Mouse (Mus musculus) layer of hippocampus, adult 8-10 months (tissue): Measurements from ENCODE around the gene Hrh1. TPM values are rescaled to one million over a fixed set of nuclear protein-coding genes. Genes with fewer than 3 reads are reported as not detected.
A peak's percentile ranks its signal among the peaks of the same experiment; 100 is the strongest.

Experiments used
- DNase-seq, 2 experiments: peaks; one replicate each; pipeline ENCODE4 v3.0.0; 2022; ENCODE audit warnings: low spot score in 2 of 2
- total RNA-seq, 4 experiments: library from RNA; stranded (reverse); gene quantifications; 2 replicates each; pipeline ENCODE4 v1.2.4; 2022

The Hrh1 gene
- total RNA-seq, 4 experiments from 2014 or later, result 7.7 to 8.4 (median 8.1) TPM

DNA sequence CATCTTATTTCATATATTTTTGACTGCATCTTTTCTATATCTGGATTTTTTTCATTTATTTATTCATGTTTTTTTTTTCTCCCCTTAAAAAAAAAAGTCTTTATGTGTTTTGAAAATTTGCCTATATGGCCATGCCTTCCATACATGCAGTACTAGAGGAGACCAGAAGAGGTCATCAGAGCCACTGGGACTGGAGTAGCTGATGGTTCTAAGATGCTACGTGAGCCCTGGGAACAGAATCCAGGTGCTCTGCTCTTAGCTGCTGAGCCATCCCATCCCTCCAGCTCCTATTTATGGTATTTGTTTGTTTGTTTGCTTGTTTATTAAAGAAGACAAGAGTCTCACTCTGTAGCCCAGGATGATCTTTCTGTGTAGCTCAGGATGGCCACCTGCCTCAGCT is 8.9 kb downstream of the Hrh1 start:
- no peak for DNase-seq

DNA sequence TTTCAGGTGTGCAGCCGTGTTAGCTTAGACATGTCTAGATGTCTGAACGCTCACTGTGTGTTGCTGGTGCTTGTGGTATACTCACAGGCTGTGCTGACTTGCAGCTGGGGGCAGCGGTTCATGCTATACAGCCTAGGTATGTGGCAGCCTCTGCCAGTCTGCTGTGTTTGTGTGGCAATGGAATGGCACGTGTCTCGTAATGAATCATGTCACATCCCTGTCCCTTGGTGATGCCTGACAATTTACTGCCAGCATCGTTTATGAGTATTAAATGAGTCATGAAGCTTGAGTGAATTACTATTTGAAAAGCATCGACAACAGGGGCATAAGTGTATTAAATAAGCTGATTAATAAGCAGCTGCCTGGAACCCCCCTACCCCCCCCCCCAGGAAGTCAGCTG is 9.3 kb downstream of the Hrh1 start:
- no peak for DNase-seq

DNA sequence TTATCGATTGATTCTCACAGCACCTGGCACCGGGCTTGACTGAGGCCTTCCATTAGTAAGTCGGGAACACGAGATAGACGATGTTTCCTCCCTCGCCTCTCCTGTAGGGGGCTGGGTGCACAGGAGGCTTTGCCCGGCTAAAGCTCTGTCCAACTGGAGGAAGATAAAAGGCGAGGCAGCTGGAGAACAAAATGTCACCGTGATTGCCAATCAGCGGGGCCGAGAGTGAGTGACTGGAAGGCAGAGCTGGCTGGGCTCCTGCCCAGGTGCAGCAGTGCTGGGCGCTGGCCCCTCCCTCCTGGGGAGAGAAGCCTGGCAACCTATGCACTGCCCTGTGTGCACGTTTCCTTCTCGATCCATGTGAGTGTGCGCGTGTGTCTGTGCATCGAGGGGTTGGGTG is 10.5 kb downstream of the Hrh1 start:
- DNase-seq, result no peak

DNA sequence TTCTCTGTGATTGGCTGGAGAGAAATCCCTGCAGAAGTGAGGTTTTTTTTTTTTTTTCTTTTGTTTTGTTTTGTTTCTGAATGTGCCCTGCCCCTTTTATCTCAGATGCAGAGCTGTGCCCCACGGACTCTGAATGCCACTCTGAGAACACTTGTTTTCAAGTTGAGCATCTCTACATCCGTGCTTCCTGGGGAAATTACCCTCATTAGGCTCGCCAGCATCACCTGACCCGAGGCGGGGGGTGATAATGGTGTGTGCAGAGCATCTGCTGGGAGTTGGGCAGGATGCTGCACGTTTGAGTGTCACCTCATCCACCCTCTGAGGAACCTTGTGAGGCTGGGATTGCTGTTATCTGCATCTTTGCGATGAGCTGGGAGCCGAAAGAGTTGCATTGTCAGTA is 14.2 kb downstream of the Hrh1 start:
- DNase-seq, result no peak

DNA sequence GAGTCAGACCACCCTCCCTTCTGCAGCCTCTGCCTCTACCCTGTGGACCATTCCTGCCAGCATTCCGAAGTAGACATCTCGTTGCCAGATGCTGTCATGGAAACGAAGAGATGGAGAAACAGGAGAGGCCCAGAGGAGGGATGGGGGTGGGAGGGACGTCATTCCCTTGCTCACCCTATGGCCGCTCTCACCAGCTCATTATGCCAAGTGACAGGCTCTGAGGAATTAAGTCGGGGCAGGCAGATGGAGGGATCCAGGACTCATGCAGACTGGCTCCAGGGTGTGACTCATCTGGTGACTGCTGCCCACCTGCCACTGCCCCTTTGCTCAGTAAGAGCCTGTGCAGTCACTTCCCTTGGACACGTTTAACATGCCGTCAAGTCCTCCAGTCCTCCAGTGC is 16.8 kb downstream of the Hrh1 start:
- DNase-seq, result no peak

DNA sequence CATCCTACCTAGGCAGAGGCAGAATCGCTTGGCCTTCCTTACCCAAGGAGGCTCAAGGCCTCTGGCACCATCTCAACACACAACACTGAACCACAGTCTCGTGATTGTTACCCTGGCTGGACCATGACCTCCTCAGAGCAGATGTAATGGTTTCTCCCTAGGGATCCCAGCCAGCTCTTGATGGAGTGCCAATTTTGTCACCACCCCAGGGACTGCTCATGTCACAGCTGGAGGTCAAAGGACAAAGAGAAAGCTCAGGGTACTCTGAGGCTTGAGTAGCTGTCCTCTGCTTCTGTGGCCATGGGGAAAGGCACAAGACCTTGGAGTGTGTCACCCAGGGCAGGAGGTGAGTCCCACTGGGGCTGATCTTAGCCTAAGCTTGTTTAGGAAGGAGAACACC is 20.3 kb downstream of the Hrh1 start:
- DNase-seq, result no peak

DNA sequence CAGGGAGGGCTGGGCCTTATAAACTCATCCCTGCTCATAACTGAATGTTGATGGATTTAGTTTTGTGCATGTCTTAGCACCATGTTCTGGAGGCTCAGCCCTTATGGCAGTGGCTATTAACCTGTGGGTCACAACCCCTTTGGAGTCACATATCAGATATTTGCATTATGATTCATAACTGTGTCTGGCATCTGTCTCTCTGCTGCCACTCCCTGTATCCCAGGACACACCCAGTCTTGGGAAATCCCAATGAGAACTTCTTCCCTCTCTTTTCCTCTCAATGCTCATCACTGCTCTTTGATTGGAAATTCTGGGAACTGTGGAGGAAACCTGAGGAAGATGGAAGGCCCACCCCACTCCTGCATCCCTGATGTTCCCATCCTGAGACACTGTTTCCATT is 23.3 kb downstream of the Hrh1 start:
- DNase-seq, result no peak

DNA sequence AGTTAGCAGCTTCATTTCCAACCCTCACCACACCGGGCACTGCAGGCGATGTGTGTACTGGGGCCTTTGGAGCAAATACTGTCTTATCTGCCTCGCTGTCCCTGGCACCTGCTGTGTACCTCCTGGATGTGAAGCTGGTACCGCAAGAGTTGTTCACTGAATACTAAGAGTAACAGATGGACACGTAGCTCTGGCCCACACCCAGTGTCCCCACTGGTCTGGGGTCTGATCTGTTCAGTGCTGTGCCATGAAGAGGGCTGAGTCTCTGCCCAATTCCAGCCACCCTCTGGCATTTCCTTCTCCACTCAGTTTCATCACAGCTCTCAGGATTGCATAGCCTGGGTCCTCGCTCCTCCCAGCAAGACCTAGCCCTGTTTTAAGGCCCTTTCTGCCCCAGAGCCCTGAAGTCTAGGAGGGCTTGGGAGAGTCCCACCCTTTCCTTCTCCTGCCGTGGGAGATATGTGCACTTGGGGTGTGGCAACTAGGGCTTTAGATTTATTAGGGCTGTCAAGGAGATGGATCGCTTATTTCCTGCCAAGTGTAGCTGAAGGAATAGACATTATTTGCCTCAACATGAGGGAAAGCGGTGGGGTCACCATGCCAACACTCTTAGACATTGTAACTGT is 25.4 kb downstream of the Hrh1 start:
- DNase-seq, result no peak

DNA sequence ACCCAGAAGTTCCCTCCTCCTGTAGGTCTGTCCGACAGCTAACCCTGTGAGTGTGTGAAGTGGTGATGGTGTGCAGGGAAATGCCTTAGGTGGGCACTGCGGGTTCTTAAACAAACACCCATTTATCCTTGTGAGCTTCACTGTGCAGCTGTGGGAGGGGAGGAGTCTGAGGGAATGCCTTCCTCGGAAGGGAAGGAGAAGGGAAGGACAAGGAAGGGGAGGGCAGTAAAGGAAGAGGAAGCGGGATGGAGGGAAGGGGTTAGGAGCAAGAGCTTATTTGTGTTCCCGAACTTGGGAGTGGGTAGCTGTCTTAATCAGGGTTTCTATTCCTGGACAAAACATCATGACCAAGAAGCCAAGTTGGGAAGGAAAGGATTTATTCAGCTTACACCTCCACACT is 27.6 kb downstream of the Hrh1 start:
- no peak for DNase-seq

DNA sequence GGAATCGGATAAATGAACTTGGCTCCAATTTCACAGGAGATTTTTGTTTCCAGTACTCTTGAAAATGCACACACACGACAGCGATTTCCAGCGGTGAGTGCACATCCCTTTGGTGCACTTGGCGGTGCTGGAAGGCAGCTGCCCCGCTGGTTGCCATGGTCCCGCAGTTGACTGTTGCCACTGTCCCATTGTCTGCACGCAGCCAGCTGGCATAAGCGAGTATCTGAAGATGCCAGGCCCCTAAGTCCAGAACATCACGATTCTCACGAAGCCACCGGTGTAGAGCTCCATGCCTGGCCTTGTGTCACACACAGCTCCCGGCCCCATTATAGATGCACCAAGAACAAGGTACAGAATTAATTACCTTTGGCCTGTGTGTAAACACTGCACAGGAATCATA is 29.9 kb downstream of the Hrh1 start:
- DNase-seq, result no peak

DNA sequence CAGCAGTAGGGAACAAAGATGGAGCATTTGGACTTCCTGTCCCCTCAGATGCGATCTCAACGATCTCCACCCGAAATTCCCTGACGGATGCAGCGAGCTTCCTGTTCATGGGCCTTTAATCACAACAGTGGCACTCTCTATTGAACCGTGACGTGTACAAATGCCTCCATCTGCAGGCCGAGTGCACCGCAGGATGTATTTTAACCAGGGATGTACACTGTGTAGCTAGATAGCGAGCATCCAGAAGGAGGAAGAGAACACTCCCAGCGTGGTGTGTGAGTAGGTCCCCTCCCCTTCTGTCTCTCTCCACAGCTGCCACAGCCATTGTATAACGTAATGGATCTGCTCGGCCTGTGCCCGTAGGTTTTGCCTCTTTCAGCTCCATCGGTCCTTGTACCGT is 31.1 kb downstream of the Hrh1 start:
- DNase-seq, result no peak

DNA sequence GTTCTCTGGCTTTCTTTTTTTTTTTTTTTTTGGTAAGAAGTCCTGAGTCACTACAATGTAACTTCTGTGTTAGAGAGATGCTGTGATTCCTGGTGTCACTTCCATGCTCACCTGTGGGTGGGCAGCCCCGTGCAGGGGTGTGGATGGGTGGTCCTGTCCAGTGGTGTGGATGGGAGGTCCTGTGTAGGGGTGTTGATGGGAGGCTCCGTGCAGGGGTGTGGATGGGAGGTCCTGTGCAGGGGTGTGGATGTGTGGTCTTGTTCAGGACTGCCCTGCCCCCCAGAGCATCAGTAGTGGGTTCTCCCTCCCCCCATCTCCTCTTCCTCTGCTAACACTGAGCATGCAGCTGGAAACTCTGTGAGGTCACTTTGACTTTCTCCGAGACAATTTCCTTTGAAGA is 34.9 kb downstream of the Hrh1 start:
- no peak for DNase-seq

DNA sequence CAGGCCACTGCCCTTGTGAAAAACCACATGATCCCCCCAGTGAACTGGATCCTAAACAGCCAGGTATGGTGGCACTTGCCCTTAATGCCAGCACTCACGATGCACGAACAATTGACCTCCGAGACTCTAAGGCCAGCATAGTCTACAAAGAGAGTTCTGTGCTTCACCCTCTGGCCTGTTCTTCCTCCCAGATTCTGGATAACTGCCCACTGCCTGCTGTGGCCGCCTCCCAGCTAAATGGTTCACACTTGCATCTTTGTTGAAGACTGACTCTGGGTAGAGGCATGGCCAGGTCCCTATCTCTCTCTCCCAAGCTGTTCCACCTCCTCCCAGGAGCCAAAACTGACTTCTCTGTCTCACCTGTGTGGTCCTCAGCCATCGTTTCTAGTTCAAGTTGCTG is 36.8 kb downstream of the Hrh1 start:
- no peak for DNase-seq

DNA sequence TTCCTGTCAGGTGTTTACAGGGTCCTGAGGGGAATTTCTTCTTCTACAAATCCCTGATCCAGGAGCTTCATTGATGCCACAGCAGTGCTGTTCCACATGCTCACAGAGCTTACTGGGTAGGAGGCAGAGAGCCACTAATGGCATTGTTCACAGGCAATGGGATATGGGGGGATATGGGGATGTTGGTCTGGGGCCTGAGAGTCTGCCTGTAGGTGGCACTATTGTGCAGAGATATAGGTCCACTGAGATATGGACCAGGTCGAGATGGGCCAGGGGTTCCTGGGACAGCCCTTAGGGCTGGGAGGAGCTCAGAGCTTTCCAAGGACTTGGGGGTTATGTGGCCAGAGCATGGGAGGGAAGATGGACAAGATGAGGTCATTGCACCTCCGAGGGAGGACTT is 42.6 kb downstream of the Hrh1 start:
- DNase-seq, result no peak

DNA sequence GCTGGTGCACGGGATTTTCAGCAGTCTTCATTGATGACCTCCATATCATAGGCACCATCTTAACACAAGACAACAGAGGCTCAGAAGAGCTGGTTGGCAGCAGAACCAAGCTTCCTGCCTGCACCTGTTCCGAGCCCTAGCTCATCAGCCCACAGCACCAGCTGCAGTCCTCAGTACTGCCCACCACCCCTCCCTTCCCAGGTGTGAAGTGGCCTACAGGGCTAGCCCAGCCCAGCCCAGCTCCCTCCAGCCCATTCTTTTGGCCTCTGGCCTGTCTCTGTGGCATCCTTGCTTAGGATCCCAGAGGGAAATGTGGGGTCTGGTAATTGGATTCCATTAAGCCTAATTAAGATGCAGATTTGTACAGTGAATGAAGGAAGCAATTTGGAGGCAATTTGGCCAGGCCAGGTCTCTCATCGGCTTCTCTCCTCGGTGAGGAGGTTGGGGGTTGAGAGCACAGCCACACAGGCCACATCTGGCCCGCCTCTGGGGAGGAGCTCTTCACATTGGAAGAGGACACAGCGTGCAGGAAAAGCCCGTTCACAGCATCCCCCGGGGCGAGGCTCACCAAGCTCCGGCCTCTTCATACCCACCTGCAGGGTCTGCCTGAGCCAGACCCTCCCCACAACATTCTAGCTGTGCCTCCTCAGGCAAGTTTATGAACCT is 43.2 kb downstream of the Hrh1 start:
- no peak for DNase-seq

DNA sequence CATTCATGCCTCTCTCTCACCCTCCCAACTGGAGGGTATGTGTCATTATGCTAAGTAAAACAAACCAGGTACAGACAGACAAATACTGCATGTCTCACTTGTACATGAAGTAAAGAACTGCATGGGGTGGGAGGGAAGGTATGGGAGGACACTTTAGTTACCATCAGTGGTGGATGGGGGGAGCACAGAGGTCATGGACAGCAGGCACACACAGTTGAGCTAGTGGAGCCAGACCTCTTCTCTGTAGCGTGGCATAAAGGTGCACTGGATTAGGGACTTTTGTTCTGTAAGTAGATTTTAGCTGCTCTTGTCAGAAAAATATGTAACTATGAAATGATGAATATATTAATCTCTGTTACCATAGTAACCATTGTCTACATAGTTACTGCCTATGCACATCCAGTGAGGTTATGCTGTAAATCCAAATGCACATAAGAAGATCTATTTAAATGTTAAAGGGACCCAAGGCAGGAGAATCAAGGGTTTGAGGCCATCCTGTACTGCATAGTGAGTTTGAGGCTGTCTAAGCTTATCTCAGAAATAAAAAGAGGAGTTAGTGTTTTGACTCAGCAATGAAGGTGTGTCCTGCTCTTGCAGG is 46.6 kb downstream of the Hrh1 start:
- DNase-seq, result no peak

DNA sequence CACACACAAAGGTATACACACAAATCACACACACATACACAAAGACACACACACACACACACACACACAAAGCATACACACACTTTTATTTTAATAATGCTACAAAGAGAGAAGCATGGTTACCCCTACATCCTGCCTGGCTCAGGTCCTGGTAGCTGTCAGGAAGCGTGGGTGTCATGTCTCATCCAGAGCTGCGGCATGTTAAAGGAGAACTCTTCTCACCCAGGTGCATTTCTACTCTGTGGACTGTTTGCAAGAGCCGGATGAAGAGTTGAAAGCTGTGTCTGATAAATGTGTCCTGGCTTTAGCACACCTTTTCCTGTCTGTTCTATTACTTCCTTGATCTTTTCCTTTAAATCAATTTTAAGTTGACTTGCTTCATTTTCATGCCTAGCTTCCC is 47.2 kb downstream of the Hrh1 start:
- DNase-seq, result no peak

DNA sequence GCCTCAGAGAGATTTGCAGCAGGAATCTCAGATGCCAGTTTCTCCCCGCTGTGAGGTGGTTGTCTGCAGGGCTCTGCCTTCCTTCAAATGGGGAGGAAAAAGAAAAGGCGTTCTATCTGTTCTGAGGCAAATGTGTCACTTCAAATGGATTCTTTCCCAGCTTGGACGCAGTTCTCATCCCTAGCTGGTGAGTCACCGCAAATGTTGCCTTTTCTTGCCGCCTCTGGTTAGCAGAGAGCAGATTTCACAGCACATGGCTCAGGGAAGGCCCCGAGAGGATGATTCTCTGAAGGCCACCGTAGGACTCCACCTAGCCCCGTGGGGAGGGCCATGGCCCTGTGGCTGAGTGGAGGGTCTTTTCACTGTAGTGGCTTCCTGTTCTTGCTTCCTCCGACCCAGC is 51.2 kb downstream of the Hrh1 start:
- DNase-seq, result peak; percentile 79

DNA sequence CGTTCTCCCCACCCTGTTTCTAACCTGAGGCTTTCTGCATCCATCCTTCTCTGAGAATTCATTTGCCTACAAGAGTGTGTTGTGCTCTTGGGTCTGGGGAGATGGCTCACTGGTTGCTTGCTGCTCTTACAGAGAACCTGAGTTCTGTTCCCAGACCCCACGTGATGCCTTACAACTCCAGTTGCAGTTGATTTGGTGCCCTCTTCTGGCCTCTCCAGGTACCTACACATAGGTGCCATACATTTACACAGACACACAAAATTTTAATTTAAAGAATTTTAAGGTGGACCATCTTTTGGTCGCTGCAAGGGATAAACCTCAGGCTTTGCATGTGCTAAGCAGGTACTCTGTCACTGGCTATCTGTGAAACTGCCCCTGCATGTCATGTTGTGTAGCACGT is 57.5 kb downstream of the Hrh1 start:
- no peak for DNase-seq

DNA sequence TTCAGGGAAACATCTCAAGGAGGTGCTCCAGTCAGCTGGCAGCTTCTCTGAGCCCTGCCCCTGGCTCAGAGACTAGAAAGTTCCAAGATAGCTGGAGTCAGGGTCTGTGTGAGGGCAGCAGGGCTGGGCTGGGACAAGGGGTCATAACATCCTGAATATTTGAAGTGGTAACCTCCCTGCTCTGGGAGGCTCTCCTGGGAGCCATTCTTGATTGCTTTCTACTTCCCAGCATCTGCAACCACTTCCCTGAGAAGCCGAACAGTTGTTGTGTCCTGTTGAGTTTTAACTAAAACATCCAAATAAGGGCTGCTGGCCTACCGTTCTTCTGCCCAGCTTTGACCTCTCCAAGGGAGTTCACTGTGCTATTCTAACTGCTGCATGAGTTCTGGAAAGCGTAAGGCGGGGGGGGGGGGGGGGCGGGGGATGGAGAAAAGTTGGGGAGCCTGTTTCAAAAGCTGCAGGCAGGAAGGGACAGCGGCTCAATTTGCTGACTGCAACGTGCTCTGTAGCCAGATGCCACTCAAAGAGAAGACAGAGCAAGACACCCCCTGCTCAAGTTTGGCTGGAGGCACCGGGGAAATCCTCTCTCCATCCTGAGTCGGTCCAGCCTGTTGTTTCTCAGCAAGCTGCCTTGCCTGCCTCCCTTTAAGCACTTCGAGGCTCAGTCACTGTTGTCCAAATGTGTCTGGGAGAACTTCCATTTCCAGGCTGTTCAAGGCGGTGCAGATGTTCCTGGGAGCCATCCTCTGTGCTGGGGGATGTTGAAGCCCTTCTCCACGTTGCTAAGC is 58.7 kb downstream of the Hrh1 start:
- DNase-seq, result no peak

DNA sequence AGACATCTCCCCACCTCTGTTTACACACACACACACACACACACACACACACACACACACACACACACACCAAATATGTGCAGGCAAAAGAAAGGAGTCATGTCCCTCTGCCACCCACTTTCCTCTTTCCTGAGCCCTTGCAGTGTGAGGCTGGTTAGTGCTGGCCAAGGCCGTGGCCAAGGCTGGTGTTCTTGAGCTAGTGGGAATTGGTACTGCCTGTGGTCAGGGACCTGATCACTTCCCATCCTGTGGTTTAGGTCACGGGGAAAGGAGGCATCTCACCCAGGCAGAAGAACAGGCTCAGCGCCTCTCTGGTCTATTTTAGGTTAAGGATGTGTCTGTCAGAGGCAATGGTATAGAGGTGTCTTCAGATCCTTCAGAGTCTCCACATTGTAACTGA is 59.6 kb downstream of the Hrh1 start:
- no peak for DNase-seq

DNA sequence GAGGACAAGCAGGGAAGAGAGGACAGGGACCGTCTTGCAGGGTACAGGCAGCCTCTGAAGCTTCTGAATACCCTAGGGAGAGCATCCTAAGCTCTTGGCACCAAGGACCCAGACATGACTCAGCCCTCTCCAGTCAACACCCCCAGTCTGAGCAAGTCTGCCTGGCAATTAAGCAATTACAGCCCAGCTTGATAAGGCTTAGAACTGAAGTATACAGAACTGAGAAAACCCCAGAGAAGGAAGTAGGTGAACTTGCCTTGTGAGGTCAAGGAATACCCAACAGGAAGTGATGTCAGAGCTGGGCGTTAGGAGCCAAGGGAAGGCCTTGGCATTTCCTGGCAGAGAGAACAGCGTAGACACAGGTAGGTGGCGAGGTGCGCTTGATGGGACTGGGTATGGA is 60.5 kb downstream of the Hrh1 start:
- DNase-seq, result no peak

DNA sequence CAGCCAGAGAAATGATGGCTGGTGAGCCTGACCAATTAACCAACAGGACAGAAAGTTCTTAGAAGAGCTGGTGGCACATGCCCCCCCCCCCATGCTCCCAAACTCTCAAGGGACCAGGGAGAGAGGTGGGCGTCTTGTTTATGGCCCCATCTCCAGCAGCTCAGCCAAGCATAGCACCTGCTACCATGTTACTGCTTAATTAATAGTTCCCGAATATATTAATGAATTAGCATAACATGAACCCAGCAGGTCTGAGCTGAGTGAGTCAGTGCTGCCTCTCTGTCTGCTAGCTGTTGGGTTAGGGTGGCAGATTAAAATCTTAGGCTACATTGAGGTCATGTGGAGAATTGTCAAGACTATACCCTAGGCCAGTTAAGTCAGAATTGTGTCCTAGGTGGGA is 62.2 kb downstream of the Hrh1 start:
- DNase-seq, result no peak
